Comparison of ENCODE assay signal across 7 mouse cellular contexts in genomic region chr7:133457436-133458324, GRCm38 (mm10).
DNase-seq lines count a peak whose midpoint lies in the region; ATAC-seq and TF ChIP-seq lines count a peak whose summit lies in the region.

No protein-coding gene starts in this region.

- 67% methylated on average over 16 of the region's 16 CpGs for WGBS in midbrain, embryonic 14.5 days
- 62% methylated on average over 16 of the region's 16 CpGs for WGBS in midbrain, embryonic 15.5 days
- 40% methylated on average over 16 of the region's 16 CpGs for WGBS in heart, adult 2 months
- 42% methylated on average over 16 of the region's 16 CpGs for WGBS in kidney, postnatal 0 days
- WGBS in stomach, embryonic 14.5 days: 35% methylated on average over 16 of the region's 16 CpGs

- H3K79me2 ChIP-seq in heart, adult 2 months (replicated peaks; ENCODE audit: control insufficient read depth, insufficient read depth, low read length): no peaks in the 10 kb centered on the region

- no peak overlapping the region for H3K27ac ChIP-seq in midbrain, embryonic 14.5 days (replicated peaks; ENCODE audit: low read depth, low read length)
- H3K27ac ChIP-seq in midbrain, embryonic 15.5 days: no peak overlapping the region
- H3K27ac ChIP-seq in heart, adult 2 months: peak overlapping the region; percentile 45
- peak overlapping the region; percentile 52 for H3K27ac ChIP-seq in kidney, postnatal 0 days
- H3K27ac ChIP-seq in stomach, embryonic 14.5 days (ENCODE audit: low read length): peak overlapping the region; percentile 87

- no peak for TF ChIP-seq EP300 in heart, adult 2 months (IDR thresholded peaks at IDR 0.05; ENCODE audit: insufficient read depth, low read depth, low read length)

- no peak for TF ChIP-seq CTCF in heart, adult 2 months (IDR thresholded peaks at IDR 0.05)
- no peak for TF ChIP-seq CTCF in kidney, postnatal 0 days (IDR thresholded peaks at IDR 0.05; ENCODE audit: low read depth)

- no peak overlapping the region for H3K9ac ChIP-seq in midbrain, embryonic 14.5 days (replicated peaks; ENCODE audit: low read length)
- H3K9ac ChIP-seq in midbrain, embryonic 15.5 days: no peak overlapping the region
- H3K9ac ChIP-seq in heart, adult 2 months (ENCODE audit: low read depth, low read length): no peak overlapping the region
- H3K9ac ChIP-seq in kidney, postnatal 0 days (ENCODE audit: low read depth, low read length): no peak overlapping the region
- H3K9ac ChIP-seq in stomach, embryonic 14.5 days (replicated peaks; ENCODE audit: low read depth, low read length): no peak overlapping the region

- peak; percentile 40 for DNase-seq in midbrain, embryonic 14.5 days
- DNase-seq in heart, adult 2 months: peak in 1 of 2 experiments; percentile 15
- peak; percentile 85 for DNase-seq in kidney, postnatal 0 days (ENCODE audit: low spot score)
- DNase-seq in adrenal gland, adult (ENCODE audit: inconsistent age in 2 of 2, low spot score in 1 of 2): no peak
- no peak for DNase-seq in adrenal gland, adult 18-20 months (ENCODE audit: low spot score in 2 of 2)

- no peaks in the 10 kb centered on the region for H3K4me1 ChIP-seq in midbrain, embryonic 14.5 days (ENCODE audit: control insufficient read depth, insufficient read depth, low read length)
- H3K4me1 ChIP-seq in midbrain, embryonic 15.5 days: peaks cover 4% of the 10 kb centered on the region; the same call in 1 of the 2 replicates
- H3K4me1 ChIP-seq in heart, adult 2 months (ENCODE audit: control insufficient read depth, insufficient read depth, low read length): peaks cover 2% of the 10 kb centered on the region; the same call in 1 of the 2 replicates
- H3K4me1 ChIP-seq in kidney, postnatal 0 days (replicated peaks; ENCODE audit: insufficient read depth, low read length): peaks cover 4% of the 10 kb centered on the region; the same call in 1 of the 2 replicates
- peaks cover 17% of the 10 kb centered on the region; the same call in 1 of the 2 replicates for H3K4me1 ChIP-seq in stomach, embryonic 14.5 days (ENCODE audit: control insufficient read depth, insufficient read depth, low read length)

- no peak for ATAC-seq in midbrain, embryonic 14.5 days (ENCODE audit: low FRiP score, low TSS enrichment)
- ATAC-seq in midbrain, embryonic 15.5 days (replicated peaks): no peak
- ATAC-seq in kidney, postnatal 0 days (replicated peaks; ENCODE audit: low FRiP score, low read depth): no peak
- ATAC-seq in stomach, embryonic 14.5 days (ENCODE audit: insufficient number of reproducible peaks, insufficient read depth, low FRiP score, low read depth): peak; percentile 37; the same call in 1 of the 2 replicates

- no peaks in the 10 kb centered on the region for H3K9me3 ChIP-seq in midbrain, embryonic 14.5 days (ENCODE audit: control insufficient read depth, low read length)
- no peaks in the 10 kb centered on the region for H3K9me3 ChIP-seq in midbrain, embryonic 15.5 days
- H3K9me3 ChIP-seq in kidney, postnatal 0 days (replicated peaks; ENCODE audit: low read length): no peaks in the 10 kb centered on the region
- no peaks in the 10 kb centered on the region for H3K9me3 ChIP-seq in stomach, embryonic 14.5 days (ENCODE audit: control insufficient read depth, low read depth, low read length)

- H3K27me3 ChIP-seq in midbrain, embryonic 14.5 days (ENCODE audit: control insufficient read depth, insufficient read depth, low read length): no peaks in the 10 kb centered on the region
- no peaks in the 10 kb centered on the region for H3K27me3 ChIP-seq in midbrain, embryonic 15.5 days (replicated peaks)
- H3K27me3 ChIP-seq in heart, adult 2 months (ENCODE audit: control insufficient read depth, insufficient read depth, low read length): no peaks in the 10 kb centered on the region
- no peaks in the 10 kb centered on the region for H3K27me3 ChIP-seq in kidney, postnatal 0 days (ENCODE audit: insufficient read depth, low read length)
- H3K27me3 ChIP-seq in stomach, embryonic 14.5 days (ENCODE audit: control insufficient read depth, insufficient read depth, low read length): no peaks in the 10 kb centered on the region

- TF ChIP-seq POLR2A in heart, adult 2 months (IDR thresholded peaks at IDR 0.05; ENCODE audit: insufficient read depth, low read depth, low read length): no peak

- intact Hi-C loops in heart, adult 2 months (cut with DNase I): no loop called here

- no peak overlapping the region for H3K4me2 ChIP-seq in midbrain, embryonic 14.5 days (ENCODE audit: low read length)
- H3K4me2 ChIP-seq in midbrain, embryonic 15.5 days: no peak overlapping the region
- no peak overlapping the region for H3K4me2 ChIP-seq in kidney, postnatal 0 days (ENCODE audit: low read length)
- H3K4me2 ChIP-seq in stomach, embryonic 14.5 days (replicated peaks; ENCODE audit: low read depth, low read length): no peak overlapping the region

- H3K4me3 ChIP-seq in midbrain, embryonic 14.5 days (replicated peaks; ENCODE audit: low read depth, low read length): no peak overlapping the region
- no peak overlapping the region for H3K4me3 ChIP-seq in midbrain, embryonic 15.5 days
- no peak overlapping the region for H3K4me3 ChIP-seq in heart, adult 2 months
- no peak overlapping the region for H3K4me3 ChIP-seq in kidney, postnatal 0 days (replicated peaks; ENCODE audit: low read depth, low read length)
- no peak overlapping the region for H3K4me3 ChIP-seq in stomach, embryonic 14.5 days (ENCODE audit: low read depth, low read length)

- H3K36me3 ChIP-seq in midbrain, embryonic 14.5 days (ENCODE audit: control insufficient read depth, insufficient read depth, low read length): no peaks in the 10 kb centered on the region
- no peaks in the 10 kb centered on the region for H3K36me3 ChIP-seq in midbrain, embryonic 15.5 days (replicated peaks)
- H3K36me3 ChIP-seq in heart, adult 2 months (ENCODE audit: control insufficient read depth, insufficient read depth, low read length): no peaks in the 10 kb centered on the region
- no peaks in the 10 kb centered on the region for H3K36me3 ChIP-seq in kidney, postnatal 0 days (ENCODE audit: insufficient read depth, low read length)
- H3K36me3 ChIP-seq in stomach, embryonic 14.5 days (ENCODE audit: control insufficient read depth, insufficient read depth, low read length): no peaks in the 10 kb centered on the region

Comparison
In these comparisons a context has a peak if more than half of its experiments do, and no peak if none do; other contexts are left out.
1. DNase-seq: peak in midbrain, embryonic 14.5 days (single experiment) and kidney, postnatal 0 days (single experiment); none in adrenal gland, adult (0 of 2) and adrenal gland, adult 18-20 months (0 of 2).
2. H3K27ac ChIP-seq: peak in heart, adult 2 months (single experiment), kidney, postnatal 0 days (single experiment) and stomach, embryonic 14.5 days (single experiment); none in midbrain, embryonic 14.5 days (single experiment) and midbrain, embryonic 15.5 days (single experiment).